Mouse (Mus musculus) right cerebral cortex, postnatal 14 days (tissue): ENCODE measurements at regions not wholly inside any gene's neighbourhood (a gene's known extent, or its start where the extent isn't known, plus 50 kb on each side); places are given as distances from the start of the nearest gene placed in this dataset.

ENCODE experiments used
- DNase-seq: peaks from one replicate; pipeline ENCODE4 v3.0.0; 2022

GRCm38 (mm10) chr10:70738686-70739085 lies 82.9 kb upstream of the Phyhipl start:
- DNase-seq, result no peak

- no peak for DNase-seq
Observed at GRCm38 (mm10) chr10:70733956-70734355, 78.2 kb upstream of the Phyhipl start.

- DNase-seq, result no peak
Observed at GRCm38 (mm10) chr10:70733478-70733877, 77.7 kb upstream of the Phyhipl start.

GRCm38 (mm10) chr10:70725091-70725490 lies 69.3 kb upstream of the Phyhipl start:
- no peak for DNase-seq

DNA sequence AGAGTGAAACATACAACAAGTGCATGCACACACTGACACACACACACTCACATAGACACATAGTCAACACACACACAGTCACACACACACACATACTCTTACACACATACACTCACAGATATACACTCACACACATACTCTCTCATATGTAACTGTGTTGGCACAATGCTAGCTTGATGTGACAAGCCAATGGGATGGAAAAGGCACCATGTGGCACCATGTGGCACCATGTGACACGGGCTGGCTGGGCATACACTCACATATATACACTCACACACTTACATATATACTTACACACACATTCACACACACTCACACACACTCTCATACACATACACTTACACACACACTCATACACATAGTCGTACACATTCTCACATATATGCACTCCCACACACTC lies 67.0 kb upstream of the Phyhipl start:
- DNase-seq, result no peak

- DNase-seq, result no peak
Observed at GRCm38 (mm10) chr10:70722381-70722780, 66.6 kb upstream of the Phyhipl start.

DNA sequence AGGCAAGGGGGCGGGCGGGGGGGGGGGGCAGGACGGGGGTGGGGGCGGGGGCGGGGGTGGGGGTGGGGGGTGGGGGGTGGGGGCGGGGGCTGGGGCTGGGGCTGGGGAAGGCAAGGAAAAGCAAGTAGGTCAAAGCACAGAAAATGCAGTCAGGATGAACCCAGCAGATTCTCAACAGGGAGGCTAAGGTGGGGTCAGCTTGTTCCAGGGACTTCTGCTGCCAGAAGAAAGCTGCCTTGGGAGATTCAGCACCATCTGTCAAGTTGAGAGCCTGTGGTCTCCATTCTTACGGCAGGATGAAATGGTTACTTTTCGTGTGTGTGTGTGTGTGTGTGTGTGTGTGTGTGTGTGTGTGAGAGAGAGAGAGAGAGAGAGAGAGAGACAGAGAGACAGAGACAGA lies 61.7 kb upstream of the Phyhipl start:
- DNase-seq, result no peak

DNA sequence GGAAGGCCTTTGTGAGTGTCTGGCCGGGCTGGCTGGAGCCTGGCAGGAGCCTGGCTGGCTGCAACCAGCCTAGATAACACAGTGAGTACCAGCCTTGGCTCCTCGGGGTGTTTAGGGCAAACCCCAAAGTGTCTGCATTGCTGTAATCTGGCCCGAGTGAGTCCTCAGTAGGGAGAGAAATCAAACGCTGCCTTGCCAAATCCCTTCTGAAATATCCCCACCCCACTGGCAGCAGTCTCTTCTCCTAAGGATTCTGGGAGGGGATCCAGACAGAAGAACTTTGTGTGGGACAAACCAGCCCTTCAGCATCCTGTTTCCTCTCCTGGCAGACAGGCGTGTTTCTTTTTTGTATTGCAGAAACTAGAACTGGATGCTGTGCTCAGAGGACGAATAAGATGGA lies 61.3 kb upstream of the Phyhipl start:
- DNase-seq, result no peak

- DNase-seq, result no peak
Observed at GRCm38 (mm10) chr10:70713306-70713705, 57.5 kb upstream of the Phyhipl start.

DNA sequence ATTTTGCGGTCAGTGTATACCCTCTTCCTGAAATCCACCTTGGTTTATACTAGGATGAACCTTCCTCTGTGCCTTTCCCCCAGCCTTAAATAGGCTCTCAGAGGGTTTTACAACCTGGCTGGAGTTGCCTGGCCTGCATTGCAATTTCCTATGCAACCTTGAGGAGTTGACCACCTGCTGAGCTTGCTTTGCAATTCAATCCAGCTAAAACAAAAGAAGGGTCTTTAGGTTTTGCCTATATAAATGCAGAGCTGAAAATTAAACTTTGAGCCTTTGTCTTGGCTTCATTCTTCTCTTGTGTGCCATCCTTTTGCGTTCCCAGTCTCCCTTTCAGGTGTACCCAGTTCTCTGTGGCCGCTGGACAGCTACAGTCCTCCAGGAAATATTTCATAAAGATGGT lies 53.0 kb upstream of the Phyhipl start:
- no peak for DNase-seq
